Mouse (Mus musculus): ENCODE results near the gene Smbd1. TPM values are rescaled to one million over a fixed set of nuclear protein-coding genes. Genes with fewer than 3 reads are reported as not detected.

Gene Smbd1
- polyA plus RNA-seq, 1 experiment from 2014 or later = not detected

DNA sequence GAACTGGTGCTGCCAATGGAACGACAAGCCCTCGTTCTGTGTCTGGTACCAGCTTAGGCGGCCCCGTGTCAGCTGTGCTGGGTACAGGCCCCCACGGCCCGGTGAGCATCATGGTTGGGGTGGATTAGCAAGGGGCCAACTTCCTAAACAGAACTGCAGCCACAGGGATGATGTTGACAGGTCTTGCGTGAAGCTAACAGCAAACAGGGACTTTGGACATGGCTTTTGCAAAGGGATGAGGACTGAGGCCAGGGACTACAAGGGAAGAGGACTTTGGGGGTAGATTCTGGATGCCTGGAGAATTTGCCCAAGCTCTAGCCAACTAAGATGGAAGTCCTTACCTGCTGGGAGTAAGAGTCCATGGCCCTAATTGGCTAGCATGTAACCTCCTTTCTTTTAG lies 43.4 kb downstream of the Smbd1 start:
- no peak for ATAC-seq (ENCODE audit: low FRiP score, low read depth)
- Histone ChIP-seq H3K36me3 (no peaks in the 10 kb centered on the region), H3K9me3 (no peaks in the 10 kb centered on the region), H3K27me3 (replicated peaks) (no peaks in the 10 kb centered on the region), H3K4me2 (replicated peaks) (no peak overlapping the region), H3K4me3 (no peak overlapping the region), H3K4me1 (no peaks in the 10 kb centered on the region), H3K9ac (no peak overlapping the region), H3K27ac (no peak overlapping the region)
- WGBS = 91% methylated on average over 7 of the region's 7 CpGs

DNA sequence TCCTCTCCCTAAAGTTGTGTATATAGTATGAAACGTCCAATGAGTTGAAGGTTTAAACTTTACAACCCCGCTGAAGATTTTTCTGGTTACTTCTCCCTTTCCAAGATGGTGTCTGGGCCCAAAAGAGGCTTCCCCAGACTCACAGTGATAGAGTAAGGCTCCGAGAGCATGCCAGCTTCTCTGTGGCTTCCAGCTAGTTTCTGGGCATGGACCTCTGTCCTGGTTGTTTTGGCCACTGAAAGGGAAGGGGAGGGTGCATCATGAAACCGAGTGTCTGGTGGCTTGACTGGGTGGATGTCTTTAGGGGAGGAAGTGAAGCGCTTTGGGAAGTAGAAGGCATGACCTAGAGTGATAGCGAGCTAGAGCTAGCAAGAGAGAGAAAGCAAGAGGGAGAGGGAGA lies 45.3 kb downstream of the Smbd1 start:
- ATAC-seq (ENCODE audit: low FRiP score, low read depth) = no peak
- no peaks in the 10 kb centered on the region for H3K9me3 ChIP-seq
- H3K27ac ChIP-seq = no peak overlapping the region
- H3K4me2 ChIP-seq (replicated peaks) = no peak overlapping the region
- no peaks in the 10 kb centered on the region for H3K27me3 ChIP-seq (replicated peaks)
- no peak overlapping the region for H3K9ac ChIP-seq
- no peaks in the 10 kb centered on the region for H3K36me3 ChIP-seq
- WGBS = 79% methylated on average over 6 of the region's 6 CpGs
- no peaks in the 10 kb centered on the region for H3K4me1 ChIP-seq
- no peak overlapping the region for H3K4me3 ChIP-seq

DNA sequence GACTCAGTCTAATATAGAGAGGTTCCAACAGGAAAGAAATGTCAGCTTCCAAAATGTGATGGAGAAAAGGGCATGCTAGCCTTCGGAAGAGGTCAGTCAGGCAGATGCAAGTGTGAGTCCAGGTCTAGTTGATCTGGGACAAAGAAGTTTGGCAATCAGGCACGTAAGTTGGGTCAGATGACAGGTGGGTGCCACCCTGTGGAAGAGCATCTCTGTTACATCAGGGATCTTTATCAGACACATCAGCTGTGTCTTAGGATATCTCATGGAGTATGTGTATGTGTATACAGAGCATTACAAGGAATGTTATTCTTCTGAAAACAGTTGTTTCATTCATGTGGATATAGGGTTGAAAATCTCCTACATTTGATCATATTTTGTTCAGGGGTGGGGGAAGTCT lies 45.7 kb downstream of the Smbd1 start:
- Histone ChIP-seq H3K4me3 (no peak overlapping the region), H3K27ac (no peak overlapping the region), H3K4me1 (no peaks in the 10 kb centered on the region), H3K27me3 (replicated peaks) (no peaks in the 10 kb centered on the region), H3K36me3 (no peaks in the 10 kb centered on the region), H3K4me2 (replicated peaks) (no peak overlapping the region), H3K9ac (no peak overlapping the region), H3K9me3 (no peaks in the 10 kb centered on the region)
- 93% methylated on average over 2 of the region's 2 CpGs for WGBS
- ATAC-seq (ENCODE audit: low FRiP score, low read depth) = no peak

Other genes with a start within 250 kb of the Smbd1 start
- 48.6 and 48.8 TPM in 2 replicates for gene Tfrc, start 201.6 kb downstream of the Smbd1 start, polyA plus RNA-seq (2016; fragmentation: Nextera tagmentation; extraction: Ambion mirVana)
- gene Tnk2, start 166.6 kb downstream of the Smbd1 start, polyA plus RNA-seq (2016; fragmentation: Nextera tagmentation; extraction: Ambion mirVana) = 12.5 and 12.9 TPM in 2 replicates
- gene Muc4, start 74.6 kb downstream of the Smbd1 start, polyA plus RNA-seq (2016; fragmentation: Nextera tagmentation; extraction: Ambion mirVana) = 0.10 TPM in 1 of 2 replicates, not detected in the other
- not detected in 2 replicates for gene Muc20, start 13.0 kb downstream of the Smbd1 start, polyA plus RNA-seq (2016; fragmentation: Nextera tagmentation; extraction: Ambion mirVana)
- gene Fyttd1, start 67.0 kb upstream of the Smbd1 start, polyA plus RNA-seq (2016; fragmentation: Nextera tagmentation; extraction: Ambion mirVana) = 112 and 115 TPM in 2 replicates
- gene Rubcn, start 67.3 kb upstream of the Smbd1 start, polyA plus RNA-seq (2016; fragmentation: Nextera tagmentation; extraction: Ambion mirVana) = 25.3 and 28.0 TPM in 2 replicates
- 45.4 and 46.6 TPM in 2 replicates for gene Lrch3, start 103.6 kb upstream of the Smbd1 start, polyA plus RNA-seq (2016; fragmentation: Nextera tagmentation; extraction: Ambion mirVana)
- 3.9 and 4.5 TPM in 2 replicates for gene Iqcg, start 245.7 kb upstream of the Smbd1 start, polyA plus RNA-seq (2016; fragmentation: Nextera tagmentation; extraction: Ambion mirVana)
- gene Rpl35a, start 246.0 kb upstream of the Smbd1 start, polyA plus RNA-seq (2016; fragmentation: Nextera tagmentation; extraction: Ambion mirVana) = 643 and 651 TPM in 2 replicates